Mouse (Mus musculus): Measurements from ENCODE around the gene Gimap7.

- TF ChIP-seq CTCF (IDR thresholded peaks at IDR 0.05; ENCODE audit: low read depth) (no peak), EP300 (IDR thresholded peaks at IDR 0.05; ENCODE audit: low read depth) (no peak)
Measured at GRCm38 (mm10) chr6:48675400-48675930, 43.0 kb upstream of the Gimap7 start.
